Mouse (Mus musculus) T-cell, adult 2 months (primary cell): ENCODE measurements at regions not wholly inside any gene's neighbourhood (a gene's known extent, or its start where the extent isn't known, plus 50 kb on each side); places are given as distances from the start of the nearest gene placed in this dataset.

Experiments used
- DNase-seq: peaks from one replicate; pipeline ENCODE4 v3.0.0; 2022; ENCODE audit warnings: low spot score

DNA sequence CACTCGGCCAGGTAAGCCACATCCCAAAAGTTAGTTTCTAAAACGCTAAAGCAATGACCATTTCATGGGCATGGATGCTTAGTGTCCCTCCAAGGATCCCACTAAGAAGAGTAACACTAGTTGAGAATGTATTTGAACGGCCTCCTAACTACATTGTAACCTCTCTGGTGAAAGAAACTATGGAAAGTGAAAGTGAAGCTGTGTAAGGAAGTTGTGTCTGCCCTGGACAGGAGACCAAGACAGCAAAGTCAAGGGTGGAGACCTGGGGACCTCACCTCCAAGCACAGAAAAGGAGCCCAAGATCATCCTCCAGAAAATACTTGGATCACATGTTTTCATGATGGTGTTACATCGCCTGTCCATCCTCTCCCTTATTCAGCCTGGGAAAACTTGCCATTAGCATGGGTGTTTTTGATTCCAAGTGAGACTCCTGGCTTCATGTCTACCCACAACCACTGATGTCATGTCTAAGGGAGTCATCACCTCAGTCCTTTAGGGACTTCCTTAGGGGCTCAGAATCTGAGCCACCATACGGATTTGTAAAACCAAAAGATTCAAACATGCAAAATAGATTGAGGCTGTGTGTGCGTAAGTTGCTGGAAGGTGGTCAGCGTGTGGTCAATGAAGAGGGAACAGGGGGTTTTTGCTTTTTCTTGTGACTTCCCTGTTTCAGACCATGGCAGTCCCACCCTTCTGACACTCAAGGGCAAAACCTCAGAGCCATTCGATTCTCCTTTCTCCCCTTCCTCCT, 62.4 kb upstream of the 1700016C15Rik start:
- DNase-seq: no peak

GRCm38 (mm10) chr1:177670576-177670975, 59.0 kb upstream of the 1700016C15Rik start:
- no peak for DNase-seq

- no peak for DNase-seq
Observed at GRCm38 (mm10) chr1:177676657-177677056, 53.0 kb upstream of the 1700016C15Rik start.

GRCm38 (mm10) chr1:177678832-177679231, 50.8 kb upstream of the 1700016C15Rik start:
- DNase-seq: no peak
